In genomic region chr4:63267586-63267985, GRCm38 (mm10) we compare ENCODE assay signal across 17 mouse cellular contexts.
"Had no signal": no experiment of that assay in that cellular context is flagged by ENCODE, and none has a peak within 500 bp of the region (broad histone marks: within the 10 kb centered on the region; RNA-seq: fewer than 3 reads in every experiment).

No protein-coding gene starts in this region.

- H3K4me3 ChIP-seq: layer of hippocampus, adult 2 months; limb, embryonic 12.5 days; limb, embryonic 15.5 days; megakaryocyte, embryonic 14.5 days; midbrain, embryonic 10.5 days; midbrain, embryonic 13.5 days; stomach, embryonic 15.5 days had no signal

- DNase-seq: layer of hippocampus, adult 9-11 months; liver, postnatal 0 days; lung, embryonic 14.5 days; lung, postnatal 36 days; spleen, adult 18-20 months; thymus, adult 2 months; thymus, postnatal 14 days; thymus, postnatal 4 days had no signal

- H3K27ac ChIP-seq: kidney, postnatal 0 days; layer of hippocampus, adult 2 months; limb, embryonic 12.5 days; limb, embryonic 15.5 days; liver, embryonic 14.5 days; midbrain, embryonic 10.5 days; midbrain, embryonic 13.5 days; stomach, embryonic 15.5 days had no signal

- H3K27me3 ChIP-seq: limb, embryonic 12.5 days; limb, embryonic 15.5 days; midbrain, embryonic 13.5 days; stomach, embryonic 15.5 days had no signal

- H3K4me1 ChIP-seq: megakaryocyte, embryonic 14.5 days; stomach, embryonic 15.5 days had no signal
